Mouse (Mus musculus) effector memory CD4-positive, alpha-beta T cell, adult 7 months (primary cell): ENCODE results near the gene Serpine2. TPM values are rescaled to one million over a fixed set of nuclear protein-coding genes. Genes with fewer than 3 reads are reported as not detected.

Experiments
- polyA plus RNA-seq: library from polyadenylated mRNA; unstranded; fragments of 100-300 nt; shearing (Covaris generic); gene quantifications from one replicate; pipeline ENCODE4 v1.2.1, GENCODE M21; 2017

The Serpine2 gene
- polyA plus RNA-seq, result 7.4 TPM

DNA sequence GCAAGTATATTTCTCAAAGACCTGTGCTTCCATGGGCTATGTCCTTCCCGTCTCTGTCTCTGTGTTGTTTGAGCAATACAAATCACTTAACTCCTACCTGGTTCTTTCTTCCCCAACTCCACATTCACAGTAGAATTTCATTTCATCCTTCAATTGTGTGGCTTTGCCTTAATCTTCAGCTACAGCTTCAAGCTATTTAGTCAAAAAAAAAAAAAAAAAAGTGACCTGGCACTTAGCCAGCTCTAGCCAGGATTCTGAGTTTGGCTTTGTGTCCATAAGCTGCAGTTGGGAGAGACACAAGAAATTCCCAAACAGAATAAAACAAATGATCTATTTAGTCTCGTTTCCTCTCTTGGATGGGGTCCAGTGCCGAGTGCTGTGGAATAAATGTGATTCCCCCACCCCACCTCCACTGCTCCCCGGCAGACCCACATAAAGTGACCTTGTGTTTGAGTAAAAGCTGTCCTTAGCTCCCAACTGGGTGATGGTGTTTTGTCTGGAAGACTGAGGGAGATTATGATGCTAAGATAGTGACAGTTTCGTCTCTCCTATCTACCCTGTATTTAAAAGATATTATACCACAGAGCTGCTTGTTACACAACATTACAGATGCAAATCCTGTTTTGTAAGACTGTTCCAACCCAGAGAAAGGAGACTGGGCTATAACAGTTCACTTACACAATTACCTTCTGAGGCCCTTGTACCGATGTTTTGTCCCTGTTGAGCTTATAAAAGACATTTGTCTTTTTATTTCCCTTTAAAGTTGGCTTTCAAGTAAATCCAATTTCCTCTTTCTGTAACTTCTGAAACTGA, at the start of gene Serpine2:
TSS of gene Serpine2 (minus strand) at position 51 of the 813 bp plus-strand sequence.

DNA sequence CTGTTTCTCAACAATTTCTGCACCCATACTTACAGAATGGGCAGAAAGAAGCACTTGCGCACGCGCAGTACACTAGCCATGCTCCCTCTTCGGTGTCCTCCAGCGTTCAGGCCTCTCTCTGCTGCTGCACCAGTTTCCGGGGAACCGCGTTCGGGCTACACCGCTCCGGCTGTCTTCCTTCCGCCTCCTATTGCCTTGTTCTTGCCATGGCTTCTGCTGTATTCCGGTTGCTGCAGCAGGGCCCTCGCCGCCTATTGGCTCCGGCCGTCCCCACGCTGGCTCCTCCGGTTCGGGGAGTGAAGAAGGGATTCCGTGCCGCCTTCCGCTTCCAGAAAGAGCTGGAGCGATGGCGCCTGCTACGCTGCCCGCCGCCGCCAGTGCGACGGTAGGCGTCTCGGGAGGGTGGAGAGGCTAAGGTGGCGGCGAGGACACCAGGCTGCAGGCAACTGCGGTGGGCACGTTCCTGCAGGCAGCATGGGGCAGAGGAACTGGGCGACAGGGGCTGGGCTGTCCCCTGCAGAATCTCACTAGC, 85.0 kb downstream of the Serpine2 start, which contains the start of the genes Mrpl44 and Wdfy1:
TSS of gene Mrpl44 (plus strand) at position 92 of the 532 bp plus-strand sequence.
TSS of gene Wdfy1 (minus strand) at position 217 of the 532 bp plus-strand sequence.

Other genes starting within 250 kb of the Serpine2 start
- gene Ap1s3, start 189.2 kb downstream of the Serpine2 start, polyA plus RNA-seq, result 0.69 TPM
- gene Mrpl44, start 85.2 kb downstream of the Serpine2 start, polyA plus RNA-seq, result 17.9 TPM
- 50.2 TPM for gene Wdfy1, start 85.0 kb downstream of the Serpine2 start, polyA plus RNA-seq